Mouse (Mus musculus): ENCODE measurements around the gene Slc41a2. TPM values are rescaled to one million over a fixed set of nuclear protein-coding genes. Genes with fewer than 3 reads are reported as not detected.

Slc41a2 gene
- total and polyA plus RNA-seq, 2 experiments from 2014 or later: 10.3 to 29.8 TPM

- Histone ChIP-seq H3K27me3 (ENCODE audit: insufficient read depth, low read length) (no peaks in the 10 kb centered on the region), H3K36me3 (ENCODE audit: insufficient read depth, low read length) (no peaks in the 10 kb centered on the region), H3K9ac (replicated peaks; ENCODE audit: low read length) (no peak overlapping the region), H3K9me3 (ENCODE audit: low read length) (no peaks in the 10 kb centered on the region), H3K4me3 (ENCODE audit: low read length) (no peak overlapping the region), H3K4me2 (ENCODE audit: low read depth, low read length) (no peak overlapping the region), H3K4me1 (ENCODE audit: insufficient read depth, low read length) (no peaks in the 10 kb centered on the region), H3K27ac (no peak overlapping the region)
- WGBS: 51% methylated on average over 2 of the region's 2 CpGs
- no peak for ATAC-seq
- no peak for TF ChIP-seq CTCF (IDR thresholded peaks at IDR 0.05; ENCODE audit: low read depth)
- no peak for DNase-seq (ENCODE audit: low spot score)
Measured at GRCm38 (mm10) chr10:83343828-83344685, 6.4 kb upstream of the Slc41a2 start.

- 81% methylated on average over 5 of the region's 5 CpGs for WGBS
- H3K9me3 ChIP-seq (ENCODE audit: low read length): no peaks in the 10 kb centered on the region
- no peak for DNase-seq (ENCODE audit: low spot score)
- TF ChIP-seq CTCF (IDR thresholded peaks at IDR 0.05; ENCODE audit: low read depth): no peak
- ATAC-seq: no peak
- H3K27me3 ChIP-seq (ENCODE audit: insufficient read depth, low read length): no peaks in the 10 kb centered on the region
- no peak overlapping the region for H3K4me3 ChIP-seq (ENCODE audit: low read length)
- H3K36me3 ChIP-seq (ENCODE audit: insufficient read depth, low read length): no peaks in the 10 kb centered on the region
- no peak overlapping the region for H3K4me2 ChIP-seq (ENCODE audit: low read depth, low read length)
- H3K4me1 ChIP-seq (ENCODE audit: insufficient read depth, low read length): no peaks in the 10 kb centered on the region
- H3K27ac ChIP-seq: no peak overlapping the region
- no peak overlapping the region for H3K9ac ChIP-seq (replicated peaks; ENCODE audit: low read length)
Measured at GRCm38 (mm10) chr10:83343171-83343570, 5.5 kb upstream of the Slc41a2 start.

- Histone ChIP-seq H3K4me2 (ENCODE audit: low read depth, low read length) (no peak overlapping the region), H3K4me1 (ENCODE audit: insufficient read depth, low read length) (no peaks in the 10 kb centered on the region), H3K9ac (replicated peaks; ENCODE audit: low read length) (no peak overlapping the region), H3K27ac (no peak overlapping the region), H3K4me3 (ENCODE audit: low read length) (no peak overlapping the region), H3K27me3 (ENCODE audit: insufficient read depth, low read length) (no peaks in the 10 kb centered on the region), H3K36me3 (ENCODE audit: insufficient read depth, low read length) (no peaks in the 10 kb centered on the region), H3K9me3 (ENCODE audit: low read length) (no peaks in the 10 kb centered on the region)
- ATAC-seq (no peak), DNase-seq (ENCODE audit: low spot score) (no peak)
- no peak for TF ChIP-seq CTCF (IDR thresholded peaks at IDR 0.05; ENCODE audit: low read depth)
- WGBS: 34% methylated on average over 2 of the region's 2 CpGs
Measured at GRCm38 (mm10) chr10:83341226-83341625, 3.5 kb upstream of the Slc41a2 start.

DNA sequence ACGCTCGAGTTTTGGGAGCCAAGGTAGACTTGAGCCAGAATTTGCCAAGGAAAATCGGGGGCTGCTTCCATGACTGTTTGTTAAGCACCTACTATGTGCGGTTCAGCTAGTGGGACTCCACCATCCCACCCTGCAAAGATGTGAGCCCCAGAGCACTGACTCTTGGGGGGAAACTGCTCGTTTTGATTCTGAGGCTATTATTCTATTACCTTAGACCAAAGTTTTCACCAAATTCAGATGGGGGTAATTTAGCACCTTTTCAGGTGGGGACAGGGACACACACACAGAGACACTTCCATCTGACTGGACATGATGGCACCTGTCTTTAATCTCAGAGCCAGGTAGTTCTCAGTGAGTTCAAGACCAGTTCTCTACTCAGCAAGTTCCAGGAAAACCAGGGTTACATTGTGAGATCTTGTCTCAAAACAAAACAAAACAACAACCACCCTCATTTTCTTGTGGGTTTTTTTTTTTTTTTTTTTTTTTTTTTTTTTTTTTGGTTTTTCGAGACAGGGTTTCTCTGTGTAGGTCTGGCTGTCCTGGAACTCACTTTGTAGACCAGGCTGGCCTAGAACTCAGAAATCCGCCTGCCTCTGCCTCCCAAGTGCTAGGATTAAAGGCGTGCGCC lies 403 bp upstream of the Slc41a2 start:
- Histone ChIP-seq H3K27ac (peak overlapping the region; percentile 79; the same call in 1 of the 2 replicates), H3K4me3 (ENCODE audit: low read length) (peak overlapping the region; percentile 74), H3K9ac (replicated peaks; ENCODE audit: low read length) (peak overlapping the region; percentile 87), H3K27me3 (ENCODE audit: insufficient read depth, low read length) (no peaks in the 10 kb centered on the region), H3K36me3 (ENCODE audit: insufficient read depth, low read length) (no peaks in the 10 kb centered on the region), H3K4me1 (ENCODE audit: insufficient read depth, low read length) (no peaks in the 10 kb centered on the region), H3K9me3 (ENCODE audit: low read length) (no peaks in the 10 kb centered on the region), H3K4me2 (ENCODE audit: low read depth, low read length) (peak overlapping the region; percentile 80)
- no peak for TF ChIP-seq CTCF (IDR thresholded peaks at IDR 0.05; ENCODE audit: low read depth)
- ATAC-seq (no peak), DNase-seq (ENCODE audit: low spot score) (no peak)
- 42% methylated on average over 8 of the region's 9 CpGs for WGBS

GRCm38 (mm10) chr10:83336336-83336735 lies 1.3 kb downstream of the Slc41a2 start:
- no peak for TF ChIP-seq CTCF (IDR thresholded peaks at IDR 0.05; ENCODE audit: low read depth)
- Histone ChIP-seq H3K4me2 (ENCODE audit: low read depth, low read length) (peak overlapping the region; percentile 80), H3K4me1 (ENCODE audit: insufficient read depth, low read length) (no peaks in the 10 kb centered on the region), H3K9me3 (ENCODE audit: low read length) (no peaks in the 10 kb centered on the region), H3K36me3 (ENCODE audit: insufficient read depth, low read length) (no peaks in the 10 kb centered on the region), H3K9ac (replicated peaks; ENCODE audit: low read length) (no peak overlapping the region), H3K27me3 (ENCODE audit: insufficient read depth, low read length) (no peaks in the 10 kb centered on the region), H3K4me3 (ENCODE audit: low read length) (peak overlapping the region; percentile 74), H3K27ac (no peak overlapping the region)
- no peak for ATAC-seq
- 21% methylated on average over 7 of the region's 7 CpGs for WGBS
- no peak for DNase-seq (ENCODE audit: low spot score)

DNA sequence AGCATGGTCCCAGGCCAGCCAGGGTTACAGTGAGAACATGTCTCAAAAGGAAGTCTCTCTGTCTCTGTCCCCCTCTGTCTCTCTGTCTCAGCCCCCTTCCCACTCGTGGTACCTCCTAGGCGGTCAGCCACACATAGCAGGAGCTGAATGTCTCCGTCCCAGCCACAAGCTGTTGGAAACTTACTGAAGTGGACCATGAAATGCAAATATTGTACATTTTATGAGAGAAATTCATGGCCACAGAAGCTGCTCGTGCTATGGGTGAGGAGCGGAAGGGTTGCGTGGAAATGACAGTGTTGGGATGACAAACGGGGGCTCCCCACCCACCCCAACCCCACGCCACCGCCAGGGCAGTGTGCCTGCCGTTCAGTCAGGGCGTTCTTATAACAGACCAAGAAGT lies 5.1 kb downstream of the Slc41a2 start:
- Histone ChIP-seq H3K4me3 (ENCODE audit: low read length) (no peak overlapping the region), H3K4me2 (ENCODE audit: low read depth, low read length) (no peak overlapping the region), H3K4me1 (ENCODE audit: insufficient read depth, low read length) (no peaks in the 10 kb centered on the region), H3K36me3 (ENCODE audit: insufficient read depth, low read length) (no peaks in the 10 kb centered on the region), H3K9ac (replicated peaks; ENCODE audit: low read length) (no peak overlapping the region), H3K27me3 (ENCODE audit: insufficient read depth, low read length) (no peaks in the 10 kb centered on the region), H3K9me3 (ENCODE audit: low read length) (no peaks in the 10 kb centered on the region), H3K27ac (no peak overlapping the region)
- 89% methylated on average over 11 of the region's 11 CpGs for WGBS
- ATAC-seq (no peak), DNase-seq (ENCODE audit: low spot score) (no peak)
- TF ChIP-seq CTCF (IDR thresholded peaks at IDR 0.05; ENCODE audit: low read depth): no peak

DNA sequence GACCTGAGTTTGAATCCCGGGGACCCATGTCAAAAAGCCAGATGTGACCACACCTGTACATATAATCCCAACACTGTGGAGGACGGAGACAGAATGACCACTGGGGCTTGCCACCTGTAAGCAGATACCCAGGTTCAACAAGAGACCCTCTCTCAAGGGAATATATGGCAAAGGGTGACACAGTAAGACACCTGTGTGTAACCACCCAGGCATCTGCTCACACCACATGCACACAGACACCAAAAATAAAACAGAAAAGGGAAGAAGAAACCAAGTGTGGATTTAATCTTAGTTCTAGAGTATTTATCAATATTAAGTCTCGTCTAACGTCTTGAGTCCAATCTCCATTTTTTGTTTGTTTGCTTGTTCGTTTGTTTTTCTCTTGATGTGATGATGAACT lies 5.9 kb downstream of the Slc41a2 start:
- no peaks in the 10 kb centered on the region for H3K9me3 ChIP-seq (ENCODE audit: low read length)
- no peak overlapping the region for H3K4me2 ChIP-seq (ENCODE audit: low read depth, low read length)
- ATAC-seq (no peak), DNase-seq (ENCODE audit: low spot score) (no peak)
- H3K36me3 ChIP-seq (ENCODE audit: insufficient read depth, low read length): no peaks in the 10 kb centered on the region
- no peak overlapping the region for H3K9ac ChIP-seq (replicated peaks; ENCODE audit: low read length)
- H3K27ac ChIP-seq: no peak overlapping the region
- TF ChIP-seq CTCF (IDR thresholded peaks at IDR 0.05; ENCODE audit: low read depth): no peak
- no peak overlapping the region for H3K4me3 ChIP-seq (ENCODE audit: low read length)
- 97% methylated on average over 5 of the region's 5 CpGs for WGBS
- H3K4me1 ChIP-seq (ENCODE audit: insufficient read depth, low read length): no peaks in the 10 kb centered on the region
- no peaks in the 10 kb centered on the region for H3K27me3 ChIP-seq (ENCODE audit: insufficient read depth, low read length)

Data from hindbrain, postnatal 0 days (tissue).